Mouse (Mus musculus) gastrocnemius, adult 18-20 months (tissue): ENCODE data around the gene Armc10. TPM values are rescaled to one million over a fixed set of nuclear protein-coding genes. Genes with fewer than 3 reads are reported as not detected.
"Not testable (repeated sequence)": the region's sequence is repeated elsewhere in the genome, so short reads cannot be mapped to it uniquely, and the experiment has no call there.

Experiments used
- DNase-seq: peaks from one replicate; pipeline ENCODE4 v3.0.0; 2021; ENCODE audit warnings: low spot score
- total RNA-seq, 2 experiments: library from RNA; stranded (reverse); gene quantifications; 2 replicates each; pipeline ENCODE4 v1.2.3; 2021

Gene Armc10
- total RNA-seq, 2 experiments from 2014 or later = 4.4 to 4.7 TPM

- no peak for DNase-seq
Measured at GRCm38 (mm10) chr5:21667191-21668137, 21.9 kb downstream of the Armc10 start.

DNA sequence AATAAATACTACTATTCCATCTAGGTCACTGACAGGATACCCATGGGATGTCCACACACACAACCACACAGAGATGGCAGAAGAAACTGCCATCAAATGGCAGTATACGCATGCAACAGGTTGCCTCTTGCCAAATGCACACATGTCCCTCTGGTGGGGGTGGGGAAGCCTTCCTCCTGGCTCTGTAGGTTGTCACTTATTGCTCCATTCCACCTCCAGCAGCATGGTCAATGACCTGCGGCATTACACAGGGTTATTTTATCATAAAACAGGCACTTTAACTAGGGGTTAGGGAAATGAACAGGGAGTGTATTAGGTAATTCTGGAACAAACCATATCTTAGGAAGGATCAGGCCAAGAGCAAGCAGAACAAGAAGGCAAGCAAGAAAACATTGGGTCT is 23.7 kb downstream of the Armc10 start:
- no peak for DNase-seq

- DNase-seq = no peak
Measured at GRCm38 (mm10) chr5:21672812-21673635, 27.4 kb downstream of the Armc10 start.

GRCm38 (mm10) chr5:21673742-21674141 is 28.1 kb downstream of the Armc10 start:
- no peak for DNase-seq

GRCm38 (mm10) chr5:21675019-21675418 is 29.4 kb downstream of the Armc10 start:
- no peak for DNase-seq

GRCm38 (mm10) chr5:21675494-21675893 is 29.9 kb downstream of the Armc10 start:
- no peak for DNase-seq

GRCm38 (mm10) chr5:21677939-21678338 is 32.3 kb downstream of the Armc10 start:
- no peak for DNase-seq

DNA sequence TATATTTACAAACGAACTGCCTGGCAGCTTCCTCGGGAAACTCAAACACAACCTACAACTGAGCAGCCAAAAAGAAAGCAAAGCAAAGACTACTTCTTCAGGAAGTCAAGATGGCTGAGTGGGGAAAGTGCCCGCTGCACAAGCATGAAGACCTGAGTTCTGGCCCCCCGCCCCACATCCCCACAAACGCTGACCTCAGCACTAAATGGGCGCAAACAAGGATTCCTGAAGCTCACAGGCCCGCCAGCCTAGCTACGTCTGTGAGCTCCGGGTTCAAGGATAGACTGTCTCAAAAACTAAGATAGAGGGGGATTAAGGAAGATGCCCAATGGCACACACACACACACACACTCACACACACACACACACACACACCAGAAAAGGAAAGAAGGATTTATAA is 32.8 kb downstream of the Armc10 start:
- DNase-seq = no peak

- DNase-seq = no peak
Measured at GRCm38 (mm10) chr5:21680029-21680428, 34.4 kb downstream of the Armc10 start.

GRCm38 (mm10) chr5:21680940-21681339 is 35.3 kb downstream of the Armc10 start:
- DNase-seq = no peak

DNA sequence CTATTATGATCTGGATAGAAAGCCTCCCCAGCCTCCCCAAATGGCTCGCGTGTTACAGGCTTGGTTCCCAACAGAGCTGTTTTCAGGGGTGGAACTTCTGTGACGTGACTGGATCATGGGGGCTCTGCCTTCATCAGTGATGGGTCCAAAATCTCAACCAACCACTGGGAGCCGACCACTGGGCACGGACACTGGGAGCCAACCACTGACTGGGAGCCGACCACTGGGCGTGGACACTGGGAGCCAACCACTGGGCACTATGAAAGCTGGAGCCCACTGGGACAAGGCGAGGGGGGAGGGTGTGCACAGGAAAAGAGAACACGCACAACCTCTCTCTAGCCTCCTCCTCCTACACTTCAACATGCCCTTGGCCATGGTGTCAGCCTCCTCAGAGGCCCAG is 38.2 kb downstream of the Armc10 start:
- DNase-seq = no peak

DNA sequence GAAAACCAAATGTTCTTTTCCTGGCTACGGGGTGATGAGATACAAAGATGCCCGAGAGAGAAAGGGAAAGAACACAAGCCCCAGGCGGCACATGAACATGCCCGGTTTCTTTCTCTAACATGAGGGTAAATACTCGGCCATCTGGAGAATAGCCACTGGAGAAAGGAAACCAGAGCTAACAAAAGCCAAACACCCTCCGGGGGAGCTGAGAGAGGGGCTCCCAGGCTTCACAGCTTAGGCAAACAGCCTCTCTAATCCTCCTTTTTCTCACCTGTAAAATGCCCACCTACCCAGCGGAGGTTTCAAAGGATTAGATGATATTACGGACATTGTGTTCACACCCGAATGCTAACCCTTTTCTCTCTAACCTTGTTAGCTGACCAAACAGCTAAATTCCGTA is 39.4 kb downstream of the Armc10 start:
- no peak for DNase-seq

DNA sequence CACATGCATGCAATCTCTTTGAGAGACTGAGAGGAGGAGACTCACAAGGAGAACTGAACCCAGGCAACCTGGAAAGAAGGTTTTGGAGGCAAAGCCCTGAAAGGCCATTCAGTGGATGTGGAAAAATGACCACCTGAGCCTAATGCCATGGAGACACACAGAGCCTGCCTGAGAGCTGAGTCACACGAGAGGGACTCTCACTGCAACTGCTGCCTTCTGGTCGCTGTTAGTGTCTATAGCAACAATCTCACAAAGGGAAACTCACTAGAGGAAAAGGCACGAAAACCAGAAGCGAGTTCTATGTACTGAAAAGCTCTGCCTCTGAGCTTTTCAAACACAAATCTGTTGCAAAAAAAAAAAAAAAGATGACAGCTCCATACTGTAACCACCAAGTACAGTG is 41.4 kb downstream of the Armc10 start:
- no peak for DNase-seq

- DNase-seq = no peak
Measured at GRCm38 (mm10) chr5:21692230-21692629, 46.6 kb downstream of the Armc10 start.

- DNase-seq = no peak
Measured at GRCm38 (mm10) chr5:21693372-21693870, 47.8 kb downstream of the Armc10 start.

DNA sequence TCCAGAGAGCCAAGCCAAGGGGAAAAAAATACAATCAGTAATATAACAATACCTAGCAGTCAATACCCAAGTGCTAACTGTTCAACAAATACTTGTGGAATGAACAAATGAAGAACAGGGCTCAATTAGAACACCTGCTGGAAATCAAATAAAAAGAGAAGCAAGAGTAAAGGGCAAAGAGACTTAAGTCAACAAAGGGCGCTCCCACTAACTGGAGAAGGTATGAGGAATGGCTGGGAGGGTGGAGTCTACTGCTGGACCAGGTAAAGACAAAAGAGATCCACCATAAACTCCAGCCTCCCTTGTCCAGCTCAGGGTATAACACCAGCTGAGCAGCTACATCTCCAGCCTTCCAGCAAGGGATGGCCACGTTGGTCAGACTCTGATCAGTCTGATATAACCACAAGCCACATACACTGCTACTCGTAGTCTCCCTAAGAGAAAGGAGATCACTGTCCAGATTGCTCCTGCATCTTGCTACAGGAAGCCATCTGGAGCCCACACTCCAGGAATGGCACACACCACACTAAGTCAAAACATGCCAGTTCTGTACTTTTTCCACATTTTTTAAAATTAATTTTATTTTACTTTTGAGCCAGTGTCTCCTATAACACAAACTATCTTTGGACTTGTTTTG is 49.4 kb downstream of the Armc10 start:
- DNase-seq = no peak

DNA sequence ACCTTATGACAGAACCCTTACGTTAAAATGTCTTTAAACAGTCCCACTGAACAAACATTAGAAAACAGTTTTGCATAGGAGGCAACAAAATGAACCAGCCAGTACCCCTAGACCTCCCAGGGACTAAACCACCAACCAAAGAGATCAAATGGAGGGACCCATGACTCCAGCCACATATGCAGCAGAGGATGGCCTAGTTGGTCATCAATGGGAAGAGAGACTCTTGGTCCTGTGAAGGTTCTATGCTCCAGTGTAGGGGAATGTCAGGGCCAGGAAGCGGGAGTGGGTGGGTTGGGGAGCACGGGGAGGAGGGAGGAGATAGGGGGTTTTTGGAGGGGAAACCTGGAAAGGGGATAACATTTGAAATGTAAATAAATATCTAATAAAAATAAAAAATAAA is 53.9 kb downstream of the Armc10 start:
- DNase-seq = not testable (repeated sequence)

GRCm38 (mm10) chr5:21700272-21700821 is 54.7 kb downstream of the Armc10 start:
- no peak for DNase-seq

- DNase-seq = no peak
Measured at GRCm38 (mm10) chr5:21700934-21701333, 55.3 kb downstream of the Armc10 start.

GRCm38 (mm10) chr5:21701351-21702008 is 55.9 kb downstream of the Armc10 start, which contains the start of gene Napepld:
TSS of gene Napepld (minus strand) at chr5:21701396.
- DNase-seq = peak; percentile 99

GRCm38 (mm10) chr5:21702009-21702364 is 56.4 kb downstream of the Armc10 start:
- no peak for DNase-seq
